Mouse (Mus musculus): ENCODE data around the gene Lamb3. TPM values are rescaled to one million over a fixed set of nuclear protein-coding genes. Genes with fewer than 3 reads are reported as not detected.

The Lamb3 gene
- polyA plus RNA-seq, 1 experiment from 2014 or later, result 0.62 TPM

DNA sequence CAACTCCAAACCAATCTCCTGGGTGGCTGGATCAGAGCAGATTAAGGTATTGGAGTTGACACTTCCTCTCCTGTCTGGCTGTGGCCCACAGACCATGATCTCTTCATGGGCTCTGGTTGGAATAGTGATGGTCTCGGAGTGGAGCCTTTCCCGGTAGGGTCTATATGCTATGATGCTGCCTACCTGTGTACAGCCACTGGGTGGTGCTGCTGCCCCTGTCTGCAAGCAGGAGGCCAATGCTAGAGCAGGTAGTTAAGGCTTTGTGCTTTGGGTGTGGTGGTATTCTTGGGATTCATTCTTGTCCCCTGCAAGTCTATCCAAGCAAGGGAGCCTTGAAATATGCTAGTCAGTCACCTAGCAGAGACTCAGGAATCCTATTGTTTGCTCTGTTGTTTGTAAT is 679 bp downstream of the Lamb3 start:
- WGBS, result 43% methylated on average over 2 of the region's 2 CpGs
- no peak overlapping the region for H3K9ac ChIP-seq (replicated peaks)
- no peak overlapping the region for H3K27ac ChIP-seq
- H3K4me2 ChIP-seq (replicated peaks), result no peak overlapping the region
- no peaks in the 10 kb centered on the region for H3K27me3 ChIP-seq
- H3K4me3 ChIP-seq (replicated peaks), result no peak overlapping the region
- H3K9me3 ChIP-seq, result no peaks in the 10 kb centered on the region
- no peak for ATAC-seq
- H3K4me1 ChIP-seq (replicated peaks), result no peaks in the 10 kb centered on the region
- no peaks in the 10 kb centered on the region for H3K36me3 ChIP-seq

DNA sequence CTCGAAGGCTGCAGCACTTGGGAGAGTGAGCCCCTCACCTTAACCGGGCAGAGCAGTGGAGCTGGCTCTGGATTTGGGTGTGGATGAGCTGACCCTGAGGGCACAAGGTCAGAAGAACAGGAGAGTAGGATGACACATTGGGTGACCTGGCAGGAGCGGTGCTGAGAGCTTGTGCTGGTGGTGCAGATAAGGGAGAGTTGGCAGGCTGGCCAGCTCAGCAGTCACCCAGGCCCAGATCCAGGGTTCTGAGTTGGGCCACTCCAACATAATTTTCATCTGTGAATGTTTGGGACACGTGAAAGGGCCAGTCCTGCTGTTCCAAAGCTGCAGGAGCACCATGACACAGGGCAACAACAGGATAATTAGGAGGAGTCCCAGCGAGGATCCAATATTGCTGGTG is 3.9 kb downstream of the Lamb3 start:
- no peak for ATAC-seq
- Histone ChIP-seq H3K36me3 (no peaks in the 10 kb centered on the region), H3K9me3 (no peaks in the 10 kb centered on the region)

DNA sequence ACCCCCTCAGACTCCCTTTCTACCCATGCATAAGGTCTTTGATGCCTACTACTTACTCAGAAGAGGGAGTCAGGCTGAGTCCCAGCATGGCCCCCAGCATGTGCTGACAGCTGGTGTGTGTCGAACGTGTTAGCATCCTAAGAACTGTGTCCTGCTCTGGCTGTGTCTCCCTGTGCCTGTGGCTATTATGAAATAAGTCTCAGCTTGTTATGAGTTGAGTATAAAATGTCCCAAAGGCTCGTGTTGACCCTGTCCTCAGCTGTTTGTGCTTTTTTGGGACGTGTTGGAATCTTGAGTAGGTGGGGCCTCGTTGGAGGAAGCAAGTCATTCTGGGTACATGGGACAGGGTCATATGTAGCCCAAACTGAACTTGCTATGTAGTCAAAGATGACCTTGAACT is 6.6 kb downstream of the Lamb3 start:
- no peaks in the 10 kb centered on the region for H3K36me3 ChIP-seq
- H3K9me3 ChIP-seq, result no peaks in the 10 kb centered on the region
- H3K27ac ChIP-seq, result no peak overlapping the region
- H3K9ac ChIP-seq (replicated peaks), result no peak overlapping the region
- no peaks in the 10 kb centered on the region for H3K4me1 ChIP-seq (replicated peaks)
- H3K4me3 ChIP-seq (replicated peaks), result no peak overlapping the region
- WGBS, result 81% methylated on average over 5 of the region's 5 CpGs
- no peaks in the 10 kb centered on the region for H3K27me3 ChIP-seq
- ATAC-seq, result no peak
- H3K4me2 ChIP-seq (replicated peaks), result no peak overlapping the region

More for the DNA sequence above, 3.9 kb downstream of the Lamb3 start:
- Histone ChIP-seq H3K27me3 (no peaks in the 10 kb centered on the region), H3K27ac (no peak overlapping the region), H3K4me1 (replicated peaks) (no peaks in the 10 kb centered on the region), H3K9ac (replicated peaks) (no peak overlapping the region), H3K4me2 (replicated peaks) (no peak overlapping the region), H3K4me3 (replicated peaks) (no peak overlapping the region)
- 81% methylated on average over 5 of the region's 5 CpGs for WGBS

DNA sequence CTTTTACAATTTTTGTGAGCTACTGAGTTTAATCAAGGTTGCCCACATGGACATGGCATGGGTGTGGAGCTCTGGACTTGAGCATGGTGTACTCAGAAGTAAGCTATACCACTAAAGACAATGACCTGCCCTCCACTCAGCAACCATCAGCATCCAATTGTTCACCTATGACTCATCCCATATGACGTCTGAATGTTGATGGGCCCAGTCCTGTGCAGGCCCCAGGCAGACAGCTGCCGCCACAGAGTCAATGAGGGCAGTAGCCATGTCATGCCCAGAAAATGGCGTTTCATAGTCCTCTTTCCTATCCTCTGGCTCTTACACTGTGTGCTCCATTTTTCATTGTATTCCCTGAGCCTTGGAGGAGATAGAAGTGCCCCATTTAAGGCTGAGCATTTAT is 8.5 kb downstream of the Lamb3 start:
- Histone ChIP-seq H3K27ac (no peak overlapping the region), H3K4me1 (replicated peaks) (no peaks in the 10 kb centered on the region), H3K36me3 (no peaks in the 10 kb centered on the region), H3K4me3 (replicated peaks) (no peak overlapping the region), H3K27me3 (no peaks in the 10 kb centered on the region), H3K9me3 (no peaks in the 10 kb centered on the region), H3K4me2 (replicated peaks) (no peak overlapping the region), H3K9ac (replicated peaks) (no peak overlapping the region)
- no peak for ATAC-seq
- 74% methylated on average over 3 of the region's 3 CpGs for WGBS

DNA sequence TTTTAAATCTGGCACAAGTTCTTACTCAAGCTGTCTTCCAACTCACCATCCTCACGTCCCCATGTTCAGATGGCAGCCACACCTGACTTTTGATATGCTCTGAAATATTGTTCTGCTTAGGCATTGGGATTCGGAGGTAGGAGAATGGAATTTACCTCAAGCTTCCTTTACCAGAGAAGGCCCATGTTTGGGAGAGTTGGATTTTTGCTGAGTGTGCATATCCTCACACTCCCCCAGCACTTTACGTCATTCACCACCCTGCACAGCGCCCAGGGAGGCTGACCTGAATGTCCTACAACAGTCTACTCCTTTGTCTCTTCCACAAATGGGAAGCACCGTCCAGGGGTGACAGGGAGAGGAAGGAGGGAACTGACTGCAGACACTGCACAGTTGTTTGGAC is 12.9 kb downstream of the Lamb3 start:
- WGBS, result 72% methylated on average over 5 of the region's 5 CpGs
- Histone ChIP-seq H3K36me3 (no peaks in the 10 kb centered on the region), H3K4me3 (replicated peaks) (no peak overlapping the region), H3K4me2 (replicated peaks) (no peak overlapping the region), H3K27ac (no peak overlapping the region), H3K4me1 (replicated peaks) (no peaks in the 10 kb centered on the region), H3K9me3 (no peaks in the 10 kb centered on the region), H3K27me3 (no peaks in the 10 kb centered on the region), H3K9ac (replicated peaks) (no peak overlapping the region)
- ATAC-seq, result no peak

DNA sequence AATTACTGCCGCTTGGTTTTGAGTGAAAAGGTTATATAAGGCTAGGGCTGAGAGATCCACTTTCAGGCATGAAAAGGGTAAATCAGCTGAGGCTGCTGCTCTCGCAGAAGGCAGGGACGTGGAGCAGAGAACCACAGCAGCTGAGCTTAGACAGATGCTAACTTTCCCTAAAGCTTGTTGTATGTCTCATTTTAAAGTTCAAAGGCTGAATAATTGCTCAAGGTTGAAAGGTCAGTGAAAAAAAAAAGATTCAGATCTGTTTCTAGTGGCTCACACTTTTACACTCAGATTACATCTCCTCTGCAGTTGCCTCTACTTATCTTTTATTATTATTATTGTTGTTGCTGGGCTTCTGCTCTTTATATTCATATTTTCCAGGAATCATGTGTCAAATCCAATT is 18.0 kb downstream of the Lamb3 start:
- Histone ChIP-seq H3K9me3 (no peaks in the 10 kb centered on the region), H3K27me3 (no peaks in the 10 kb centered on the region), H3K9ac (replicated peaks) (no peak overlapping the region), H3K4me2 (replicated peaks) (no peak overlapping the region), H3K4me3 (replicated peaks) (no peak overlapping the region), H3K36me3 (no peaks in the 10 kb centered on the region), H3K4me1 (replicated peaks) (no peaks in the 10 kb centered on the region), H3K27ac (no peak overlapping the region)
- WGBS, result 24% methylated on average over 3 of the region's 3 CpGs
- ATAC-seq, result no peak

DNA sequence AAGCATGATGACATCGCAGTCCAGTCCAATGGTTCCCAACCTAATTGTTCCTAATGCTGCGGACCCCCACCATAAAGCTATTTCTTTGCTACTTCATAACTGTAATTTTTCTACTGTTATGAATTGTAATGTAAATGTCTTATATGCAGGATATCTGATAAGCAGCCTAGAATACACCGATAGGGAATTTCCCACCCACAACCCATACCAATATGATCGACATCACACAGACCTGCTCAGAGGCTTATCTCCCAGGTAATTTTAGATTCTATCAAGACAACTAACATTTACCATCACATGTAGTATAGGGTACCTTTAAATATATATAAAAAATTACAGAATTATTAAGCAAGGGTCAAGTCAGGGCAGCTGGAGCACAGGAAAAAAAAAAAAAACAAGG is 18.6 kb downstream of the Lamb3 start:
- WGBS, result 95% methylated on average over 4 of the region's 4 CpGs
- ATAC-seq, result no peak
- H3K27me3 ChIP-seq, result no peaks in the 10 kb centered on the region
- H3K9ac ChIP-seq (replicated peaks), result no peak overlapping the region
- H3K4me3 ChIP-seq (replicated peaks), result no peak overlapping the region
- no peak overlapping the region for H3K4me2 ChIP-seq (replicated peaks)
- H3K27ac ChIP-seq, result no peak overlapping the region
- H3K4me1 ChIP-seq (replicated peaks), result no peaks in the 10 kb centered on the region
- H3K9me3 ChIP-seq, result no peaks in the 10 kb centered on the region
- no peaks in the 10 kb centered on the region for H3K36me3 ChIP-seq

DNA sequence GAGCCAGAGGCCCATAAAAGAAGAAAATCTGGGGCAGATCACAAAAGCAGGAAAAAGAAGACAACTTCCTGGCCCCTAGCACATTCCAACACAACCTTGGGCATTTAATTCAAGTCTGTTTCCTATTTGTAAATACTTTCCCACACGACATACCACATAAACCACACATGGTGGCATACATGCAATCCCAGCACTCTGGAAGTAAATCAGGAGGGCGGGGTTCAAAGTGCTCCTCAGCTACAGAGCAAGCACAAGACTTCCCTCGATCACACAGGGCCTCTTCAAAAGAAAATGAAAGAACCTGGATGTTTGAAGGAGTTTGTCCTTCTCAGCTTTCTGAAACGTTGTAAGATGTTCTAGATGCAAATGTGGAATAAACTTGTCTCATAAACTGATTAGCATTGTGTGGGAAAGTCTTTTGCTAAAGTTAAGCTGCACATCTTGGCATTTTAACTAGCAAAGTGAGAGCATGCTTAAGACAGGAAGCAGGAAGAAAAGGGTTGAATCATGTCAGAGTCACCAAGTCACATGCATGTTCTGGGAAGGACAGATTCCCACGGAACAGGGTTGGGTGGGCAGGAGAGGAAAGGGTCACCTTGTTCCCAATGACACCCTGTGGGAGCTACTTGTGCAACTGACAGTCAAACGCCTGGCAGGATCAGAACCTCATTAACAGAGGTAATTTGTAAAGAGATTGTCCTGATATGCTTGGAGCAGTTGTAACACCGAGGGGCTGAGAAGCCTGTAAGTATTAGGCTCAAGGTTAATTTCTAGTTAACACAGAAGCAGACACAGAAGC is 19.4 kb downstream of the Lamb3 start:
- H3K9ac ChIP-seq (replicated peaks), result no peak overlapping the region
- no peaks in the 10 kb centered on the region for H3K9me3 ChIP-seq
- H3K27ac ChIP-seq, result peak overlapping the region; percentile 17; the same call in 1 of the 2 replicates
- no peak overlapping the region for H3K4me3 ChIP-seq (replicated peaks)
- no peak overlapping the region for H3K4me2 ChIP-seq (replicated peaks)
- 55% methylated on average over 7 of the region's 7 CpGs for WGBS
- no peaks in the 10 kb centered on the region for H3K36me3 ChIP-seq
- H3K4me1 ChIP-seq (replicated peaks), result no peaks in the 10 kb centered on the region
- no peaks in the 10 kb centered on the region for H3K27me3 ChIP-seq
- ATAC-seq, result no peak

DNA sequence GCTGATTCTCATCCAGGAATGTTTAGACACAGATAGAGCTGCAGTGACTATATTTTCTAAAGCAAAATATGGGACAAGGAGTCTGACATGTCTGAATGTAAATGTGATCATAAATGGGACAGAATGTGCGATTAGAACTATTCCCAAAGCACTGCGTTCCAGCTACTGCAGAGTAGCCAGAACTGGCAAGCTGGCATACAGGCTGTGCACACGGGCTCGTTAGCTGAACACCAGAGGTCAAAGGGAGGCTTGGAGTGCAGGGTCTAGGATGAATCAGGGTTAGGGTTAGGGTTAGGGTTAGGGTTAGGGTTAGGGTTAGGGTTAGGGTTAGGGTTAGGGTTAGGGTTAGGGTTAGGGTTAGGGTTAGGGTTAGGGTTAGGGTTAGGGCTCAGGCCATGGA is 20.0 kb downstream of the Lamb3 start:
- H3K9me3 ChIP-seq, result no peaks in the 10 kb centered on the region
- no peaks in the 10 kb centered on the region for H3K4me1 ChIP-seq (replicated peaks)
- no peaks in the 10 kb centered on the region for H3K27me3 ChIP-seq
- no peak for ATAC-seq
- H3K36me3 ChIP-seq, result no peaks in the 10 kb centered on the region
- H3K4me2 ChIP-seq (replicated peaks), result no peak overlapping the region
- H3K9ac ChIP-seq (replicated peaks), result no peak overlapping the region
- no peak overlapping the region for H3K4me3 ChIP-seq (replicated peaks)
- H3K27ac ChIP-seq, result 0 out of 2 replicates have a peak overlapping the region, but pooled peaks have one; percentile 17
- 78% methylated on average over 4 of the region's 4 CpGs for WGBS

DNA sequence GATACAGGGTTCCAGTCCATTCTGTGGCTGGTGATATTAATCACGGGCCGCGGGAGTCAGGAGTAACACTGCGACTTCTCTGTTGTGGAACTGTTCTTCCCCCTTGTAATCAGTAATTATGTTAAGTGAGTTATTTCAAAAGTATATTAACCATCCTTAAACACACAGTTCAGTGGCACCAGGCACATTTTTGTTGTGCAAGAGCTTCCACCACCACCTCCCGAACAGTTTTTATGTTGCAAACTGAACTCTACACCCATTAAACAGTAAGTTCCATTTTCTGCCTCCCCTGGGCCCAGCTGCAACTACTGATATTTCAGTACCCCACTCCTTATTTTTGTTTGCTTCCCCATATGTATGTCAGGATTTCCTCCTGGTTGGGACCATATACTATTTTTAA is 22.1 kb downstream of the Lamb3 start:
- H3K4me3 ChIP-seq (replicated peaks), result no peak overlapping the region
- WGBS, result 97% methylated on average over 5 of the region's 5 CpGs
- ATAC-seq, result no peak
- H3K4me1 ChIP-seq (replicated peaks), result no peaks in the 10 kb centered on the region
- H3K9me3 ChIP-seq, result no peaks in the 10 kb centered on the region
- no peaks in the 10 kb centered on the region for H3K36me3 ChIP-seq
- no peaks in the 10 kb centered on the region for H3K27me3 ChIP-seq
- H3K4me2 ChIP-seq (replicated peaks), result no peak overlapping the region
- no peak overlapping the region for H3K27ac ChIP-seq
- no peak overlapping the region for H3K9ac ChIP-seq (replicated peaks)

DNA sequence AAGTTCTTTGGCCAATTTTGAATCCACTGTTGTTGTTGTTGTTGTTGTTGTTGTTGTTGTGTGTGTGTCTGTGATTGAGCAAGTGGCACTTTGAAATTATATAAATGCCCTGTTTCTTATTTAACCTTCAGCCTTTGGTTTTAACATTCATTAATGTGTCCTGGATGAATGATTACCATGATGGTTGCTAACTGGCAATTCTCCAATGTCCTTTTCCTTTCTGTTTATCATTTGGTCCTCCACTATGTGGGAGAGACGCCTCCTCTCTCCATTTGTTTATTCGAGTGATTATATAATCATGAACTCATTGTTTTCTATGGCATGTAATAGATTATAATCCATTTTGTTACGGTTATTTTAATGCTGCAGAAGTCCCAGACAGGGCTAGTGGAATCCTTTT is 23.0 kb downstream of the Lamb3 start:
- no peak overlapping the region for H3K4me2 ChIP-seq (replicated peaks)
- H3K9ac ChIP-seq (replicated peaks), result no peak overlapping the region
- 77% methylated on average over 3 of the region's 3 CpGs for WGBS
- no peaks in the 10 kb centered on the region for H3K9me3 ChIP-seq
- H3K36me3 ChIP-seq, result no peaks in the 10 kb centered on the region
- no peaks in the 10 kb centered on the region for H3K27me3 ChIP-seq
- H3K4me3 ChIP-seq (replicated peaks), result no peak overlapping the region
- no peaks in the 10 kb centered on the region for H3K4me1 ChIP-seq (replicated peaks)
- no peak for ATAC-seq
- H3K27ac ChIP-seq, result no peak overlapping the region

DNA sequence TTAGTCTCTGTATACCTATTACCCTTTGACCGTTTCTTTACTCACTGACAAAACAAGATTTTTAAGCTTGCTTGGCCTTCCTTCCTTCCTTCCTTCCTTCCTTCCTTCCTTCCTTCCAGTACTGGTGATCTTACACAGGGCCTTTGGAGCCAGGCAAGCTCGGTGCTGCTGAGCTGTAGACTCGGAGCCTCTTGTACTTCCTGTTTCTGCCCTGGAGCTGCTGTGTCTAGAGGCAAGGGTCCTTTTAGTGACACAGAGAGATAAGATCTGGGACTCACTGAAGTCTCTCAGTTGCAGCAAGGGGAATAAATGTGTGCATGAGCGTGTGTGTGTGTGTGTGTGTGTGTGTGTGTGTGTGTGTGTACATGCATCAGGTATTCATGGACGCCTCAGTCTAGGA is 23.4 kb downstream of the Lamb3 start:
- no peaks in the 10 kb centered on the region for H3K27me3 ChIP-seq
- H3K9ac ChIP-seq (replicated peaks), result no peak overlapping the region
- ATAC-seq, result no peak
- no peaks in the 10 kb centered on the region for H3K4me1 ChIP-seq (replicated peaks)
- H3K36me3 ChIP-seq, result no peaks in the 10 kb centered on the region
- no peak overlapping the region for H3K27ac ChIP-seq
- no peak overlapping the region for H3K4me3 ChIP-seq (replicated peaks)
- H3K9me3 ChIP-seq, result no peaks in the 10 kb centered on the region
- H3K4me2 ChIP-seq (replicated peaks), result no peak overlapping the region
- WGBS, result 82% methylated on average over 5 of the region's 5 CpGs

DNA sequence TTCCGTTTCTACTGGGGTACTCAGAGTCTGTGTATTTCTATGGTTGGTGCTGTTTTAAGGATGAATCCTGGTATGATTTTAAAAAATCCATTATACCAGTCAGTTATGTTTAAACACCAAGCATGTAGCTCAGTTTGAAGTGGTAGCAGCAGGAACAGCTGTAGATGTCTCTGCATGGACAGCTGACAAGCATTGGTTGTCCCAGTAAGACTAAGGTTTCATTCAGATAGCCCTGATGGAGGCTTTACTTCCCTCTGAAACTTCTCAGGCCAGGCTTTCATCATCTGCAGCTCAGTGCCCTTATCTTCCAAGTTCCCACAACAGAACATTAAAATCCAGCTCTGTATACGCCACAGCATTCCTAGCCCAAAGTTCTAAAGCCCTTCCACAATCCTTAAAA is 25.2 kb downstream of the Lamb3 start:
- Histone ChIP-seq H3K27ac (no peak overlapping the region), H3K9ac (replicated peaks) (no peak overlapping the region), H3K36me3 (no peaks in the 10 kb centered on the region), H3K27me3 (no peaks in the 10 kb centered on the region), H3K4me1 (replicated peaks) (no peaks in the 10 kb centered on the region), H3K9me3 (no peaks in the 10 kb centered on the region), H3K4me3 (replicated peaks) (no peak overlapping the region), H3K4me2 (replicated peaks) (no peak overlapping the region)
- no peak for ATAC-seq
- 90% methylated on average over 2 of the region's 2 CpGs for WGBS

Measured in midbrain, embryonic 13.5 days (tissue).